Mouse (Mus musculus): Measurements from ENCODE around the gene Alkbh6.

- TF ChIP-seq MAZ (IDR thresholded peaks at IDR 0.05; ENCODE audit: low read depth, low read length) (no peak), ZC3H11A (IDR thresholded peaks at IDR 0.05; ENCODE audit: low read depth, low read length) (no peak), POLR2A (IDR thresholded peaks at IDR 0.05; ENCODE audit: control insufficient read depth in 1 of 2, insufficient read depth in 1 of 2, low read depth in 1 of 2, low read length in 2 of 2, poor library complexity in 1 of 2) (no peak), GATA1 (IDR thresholded peaks at IDR 0.05; ENCODE audit: low read depth, low read length) (no peak), ZKSCAN1 (IDR thresholded peaks at IDR 0.05; ENCODE audit: low read depth, low read length) (no peak), E2F4 (IDR thresholded peaks at IDR 0.05; ENCODE audit: borderline replicate concordance, low read depth, low read length) (no peak), CTCF (IDR thresholded peaks at IDR 0.05 in 2 of 3, conservative IDR thresholded peaks at IDR 0.05 in 1 of 3; ENCODE audit: control insufficient read depth in 1 of 3, insufficient read depth in 1 of 3, low read depth in 2 of 3, low read length in 3 of 3, poor library complexity in 1 of 3, severe bottlenecking in 1 of 3) (no peak), MAX (IDR thresholded peaks at IDR 0.05; ENCODE audit: low read length) (no peak), ETS1 (IDR thresholded peaks at IDR 0.05; ENCODE audit: low read depth, low read length) (no peak), POLR2AphosphoS2 (IDR thresholded peaks at IDR 0.05; ENCODE audit: low read length) (no peak), MEF2A (IDR thresholded peaks at IDR 0.05; ENCODE audit: extremely low read depth, insufficient replicate concordance, low read depth, low read length, poor library complexity, severe bottlenecking) (no peak), MXI1 (IDR thresholded peaks at IDR 0.05; ENCODE audit: low read depth, low read length) (no peak), SMC3 (IDR thresholded peaks at IDR 0.05; ENCODE audit: low read depth, low read length) (no peak)
Measured at GRCm38 (mm10) chr7:30323795-30324194, 15.3 kb downstream of the Alkbh6 start, which contains the start of gene Sdhaf1.

All from MEL (cell line).